Mouse (Mus musculus) brain, adult 2 months (tissue): ENCODE results near the gene Sec14l3.
A peak's percentile ranks its signal among the peaks of the same experiment; 100 is the strongest.
"Not testable (repeated sequence)": the region's sequence is repeated elsewhere in the genome, so short reads cannot be mapped to it uniquely, and the experiment has no call there.

Experiments used
- DNase-seq: peaks from one replicate; pipeline ENCODE4 v3.0.0; 2011; ENCODE audit warnings: low read depth, low spot score

Gene Sec14l3

DNA sequence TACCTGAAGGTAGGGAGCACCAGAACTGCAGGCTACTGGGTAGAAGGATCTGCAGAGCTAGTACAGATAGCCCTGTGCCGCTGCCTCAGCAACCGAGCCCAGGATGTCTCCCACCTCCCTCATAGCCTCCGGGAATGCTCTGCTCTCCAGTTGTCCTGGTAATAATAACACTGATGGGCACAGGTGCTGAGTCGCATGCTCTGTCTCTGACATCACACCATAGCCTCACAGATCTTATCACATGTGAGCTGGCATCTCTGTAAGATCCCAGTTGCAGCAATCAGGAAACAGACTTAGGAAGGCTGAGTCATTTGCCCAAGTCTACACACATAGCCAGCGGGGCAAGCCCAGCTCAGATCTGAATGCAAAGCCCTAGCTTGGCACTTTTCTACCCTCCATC lies 37.2 kb downstream of the Sec14l3 start:
- DNase-seq: peak; percentile 53

DNA sequence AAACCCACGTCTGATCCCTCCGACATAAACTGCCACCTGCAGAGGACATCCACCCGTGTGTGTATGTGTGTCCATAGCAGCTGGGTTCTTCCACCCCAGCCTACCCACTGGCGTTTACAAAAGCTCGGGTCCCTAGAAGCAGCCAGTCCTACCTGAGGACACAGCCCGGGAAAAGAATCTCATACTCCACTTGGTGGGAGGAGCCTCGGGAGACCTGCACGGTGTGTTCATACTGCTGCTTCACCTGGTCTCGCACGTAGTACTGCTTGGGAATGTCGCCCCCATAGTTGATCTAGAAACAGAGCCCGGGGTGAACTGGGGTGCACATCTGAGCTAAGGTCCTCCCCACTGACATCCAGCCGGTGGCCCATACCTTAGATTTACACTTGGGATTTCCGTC lies 38.9 kb downstream of the Sec14l3 start:
- no peak for DNase-seq

DNA sequence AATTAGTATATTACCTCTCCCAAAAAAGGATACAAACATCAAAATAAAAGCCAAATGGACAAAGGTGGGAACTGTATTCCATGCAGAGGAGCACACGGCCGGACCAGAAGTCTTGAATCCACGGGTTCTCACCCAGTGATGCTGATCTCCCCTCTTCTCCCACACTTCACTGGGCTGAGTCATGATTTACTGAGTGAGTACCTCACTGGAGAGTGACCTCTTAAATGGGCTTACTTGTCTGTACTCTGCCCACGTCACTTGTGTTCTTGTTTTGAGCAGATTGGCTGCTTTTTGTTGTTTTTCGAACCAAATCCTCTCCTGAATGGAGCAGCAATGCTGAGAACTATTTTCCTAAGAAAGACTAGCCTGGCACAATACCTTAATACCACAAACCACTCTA lies 40.3 kb downstream of the Sec14l3 start:
- DNase-seq: peak; percentile 64

DNA sequence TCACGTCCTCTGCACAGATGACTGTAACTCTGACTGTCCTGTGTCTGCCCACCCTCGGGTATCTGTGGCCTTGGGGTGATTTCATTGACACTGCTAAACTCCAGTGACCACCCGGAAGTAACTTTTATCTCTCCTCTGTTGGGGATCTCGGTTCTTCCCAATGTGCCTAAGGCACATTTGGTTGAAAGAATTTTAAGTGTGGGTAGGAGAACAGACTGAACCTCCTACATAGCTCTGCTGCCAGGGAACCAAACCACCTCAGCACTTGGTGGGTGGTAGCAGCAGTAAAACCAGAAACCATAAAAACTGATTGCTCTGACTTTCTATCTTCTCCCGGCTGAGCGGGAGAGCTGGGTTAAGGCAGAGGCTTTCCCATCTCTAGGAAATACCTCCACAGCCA lies 40.8 kb downstream of the Sec14l3 start:
- peak; percentile 87 for DNase-seq

DNA sequence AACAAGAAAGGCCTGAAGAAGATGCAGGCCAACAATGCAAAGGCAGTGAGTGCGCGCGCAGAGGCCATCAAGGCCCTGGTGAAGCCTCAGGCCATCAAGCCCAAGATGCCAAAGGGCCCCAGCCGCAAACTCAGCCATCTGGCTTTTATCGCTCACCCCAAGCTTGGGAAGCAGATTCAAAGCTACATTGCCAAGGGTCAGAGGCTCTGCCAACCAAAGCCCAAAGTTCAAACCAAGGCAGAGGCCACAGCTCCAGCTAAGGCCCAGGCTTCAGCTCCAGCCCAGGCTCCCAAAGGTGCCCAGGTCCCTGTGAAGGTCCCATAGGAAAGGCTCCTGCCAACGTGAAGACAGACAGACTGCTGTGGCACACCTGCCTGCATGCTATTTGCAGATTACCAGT lies 43.3 kb downstream of the Sec14l3 start:
- DNase-seq: not testable (repeated sequence)

DNA sequence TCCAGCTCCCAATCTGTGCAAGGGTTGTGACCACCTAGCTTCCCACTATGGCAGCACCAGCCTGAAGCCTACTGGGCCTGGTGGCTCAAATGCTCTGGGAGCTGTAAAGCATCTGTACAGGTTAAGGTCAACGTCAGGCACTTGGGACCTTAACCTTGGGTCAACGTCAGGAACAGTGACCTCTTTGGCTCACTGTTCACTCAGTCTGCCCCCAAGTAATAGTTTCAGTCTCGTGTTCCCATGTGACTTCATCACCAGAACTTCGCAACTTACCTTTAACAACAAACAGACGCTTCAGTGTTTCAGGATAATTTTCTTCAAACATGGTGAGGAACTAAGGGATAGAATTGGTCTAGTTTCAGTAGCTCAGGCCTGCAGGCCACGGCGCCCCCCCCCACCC lies 44.0 kb downstream of the Sec14l3 start:
- DNase-seq: no peak

DNA sequence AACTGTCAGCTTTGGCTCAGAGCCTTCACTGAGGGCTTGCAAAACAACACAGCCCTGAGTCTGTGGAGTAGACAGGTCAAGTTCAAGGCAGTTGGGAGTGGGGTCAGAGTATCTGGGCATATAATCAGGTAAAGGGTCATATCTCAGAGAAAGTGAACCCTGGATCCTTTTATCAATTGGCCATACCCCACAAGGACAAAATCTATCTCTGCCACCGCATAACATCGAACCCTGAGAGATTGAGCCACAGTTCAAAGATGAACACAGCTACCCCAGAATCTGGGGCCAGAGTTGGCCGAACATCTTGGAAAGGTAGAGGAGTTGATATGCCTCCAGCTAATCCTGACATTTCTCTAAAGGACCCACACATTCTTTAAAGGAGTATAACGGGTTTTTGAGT lies 47.4 kb downstream of the Sec14l3 start:
- DNase-seq: no peak

DNA sequence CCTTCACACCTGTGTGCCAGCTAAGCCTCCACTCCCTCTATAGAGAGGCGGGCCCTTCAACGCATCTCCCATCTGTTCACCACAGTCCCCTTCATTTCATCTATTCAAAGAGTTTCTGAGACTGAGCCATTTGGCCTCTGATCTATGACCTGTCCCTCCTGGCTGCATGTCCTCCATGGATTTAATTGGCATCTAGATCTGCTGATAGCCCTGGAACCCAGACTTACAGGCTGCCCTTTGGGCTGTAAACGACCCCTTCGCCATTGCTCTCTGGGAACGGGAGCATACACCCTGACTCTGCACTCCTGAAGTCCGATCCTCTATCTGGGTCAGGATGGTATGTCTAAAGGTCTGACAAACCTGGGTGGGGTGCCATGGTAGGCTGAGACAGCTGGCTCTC lies 48.2 kb downstream of the Sec14l3 start:
- no peak for DNase-seq

DNA sequence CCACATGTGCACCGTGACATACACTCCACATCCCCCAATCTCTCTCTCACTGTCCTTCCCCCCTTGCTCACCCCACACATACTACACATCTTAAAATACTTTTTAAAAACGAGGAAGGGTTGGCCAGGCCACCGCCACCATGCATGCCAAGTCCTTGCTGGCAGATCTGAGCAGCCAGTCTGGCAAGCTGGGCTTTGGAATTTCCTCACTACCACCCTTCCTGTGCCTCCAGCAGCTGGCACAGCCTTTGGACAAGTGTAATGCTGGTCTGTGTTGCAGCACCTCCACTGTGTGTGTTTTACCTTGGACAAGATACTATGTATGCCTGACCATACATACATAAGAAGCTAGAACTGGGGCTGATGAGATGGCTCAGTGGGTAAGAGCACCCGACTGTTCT lies 48.9 kb downstream of the Sec14l3 start:
- no peak for DNase-seq

DNA sequence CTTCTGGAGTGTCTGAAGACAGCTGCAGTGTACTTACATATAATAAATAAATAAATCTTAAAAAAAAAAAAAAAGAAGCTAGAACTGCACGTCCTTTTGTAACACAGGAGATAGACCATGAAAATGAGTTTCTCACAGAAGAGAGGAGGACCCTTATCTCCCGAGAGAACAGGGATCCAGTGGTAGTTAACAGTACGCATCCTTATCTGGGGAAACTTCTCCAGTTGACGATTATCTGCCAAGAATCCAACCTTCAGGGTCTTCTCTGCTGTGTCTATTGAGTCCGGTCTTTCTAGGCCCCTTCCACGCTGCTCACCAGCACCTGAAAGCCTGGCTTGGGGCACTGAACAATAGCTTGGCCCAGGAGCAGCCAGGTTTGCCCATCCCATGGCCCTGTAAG lies 49.3 kb downstream of the Sec14l3 start:
- no peak for DNase-seq

DNA sequence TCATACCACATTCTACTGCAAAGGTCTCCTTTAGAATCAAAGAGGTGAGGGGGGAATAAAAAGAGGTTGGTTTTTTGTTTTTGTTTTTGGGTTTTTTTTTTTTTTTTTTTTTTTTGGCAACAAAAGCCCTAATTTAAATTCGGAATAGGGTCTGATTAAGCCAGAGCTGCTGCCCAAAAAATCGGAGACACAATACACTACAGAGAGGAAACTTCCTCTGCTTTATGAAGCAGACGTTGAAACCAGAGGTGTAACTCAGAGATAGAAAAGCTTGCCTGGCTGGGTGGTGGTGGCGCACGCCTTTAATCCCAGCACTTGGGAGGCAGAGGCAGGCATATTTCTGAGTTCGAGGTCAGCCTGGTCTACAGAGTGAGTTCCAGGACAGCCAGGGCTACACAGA lies 49.9 kb downstream of the Sec14l3 start:
- DNase-seq: not testable (repeated sequence)

DNA sequence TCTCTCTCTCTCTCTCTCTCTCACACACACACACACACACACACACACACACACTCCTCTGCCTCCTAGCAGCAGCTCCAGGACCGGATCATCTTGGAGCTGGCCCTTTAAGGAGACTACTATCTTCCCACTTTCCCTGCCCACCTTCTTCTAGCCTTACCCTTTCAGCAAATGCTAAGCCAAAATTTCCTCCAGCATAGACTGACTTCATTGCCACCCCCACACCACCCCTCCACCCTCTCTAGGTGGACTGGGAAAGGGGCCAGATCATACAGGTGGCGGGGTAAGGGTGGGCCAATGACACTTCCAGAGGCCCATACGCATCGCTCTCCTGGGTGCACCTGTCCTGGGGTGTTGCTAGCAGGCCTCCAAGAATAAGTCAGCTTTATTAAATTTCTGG lies 50.8 kb downstream of the Sec14l3 start:
- peak; percentile 67 for DNase-seq

DNA sequence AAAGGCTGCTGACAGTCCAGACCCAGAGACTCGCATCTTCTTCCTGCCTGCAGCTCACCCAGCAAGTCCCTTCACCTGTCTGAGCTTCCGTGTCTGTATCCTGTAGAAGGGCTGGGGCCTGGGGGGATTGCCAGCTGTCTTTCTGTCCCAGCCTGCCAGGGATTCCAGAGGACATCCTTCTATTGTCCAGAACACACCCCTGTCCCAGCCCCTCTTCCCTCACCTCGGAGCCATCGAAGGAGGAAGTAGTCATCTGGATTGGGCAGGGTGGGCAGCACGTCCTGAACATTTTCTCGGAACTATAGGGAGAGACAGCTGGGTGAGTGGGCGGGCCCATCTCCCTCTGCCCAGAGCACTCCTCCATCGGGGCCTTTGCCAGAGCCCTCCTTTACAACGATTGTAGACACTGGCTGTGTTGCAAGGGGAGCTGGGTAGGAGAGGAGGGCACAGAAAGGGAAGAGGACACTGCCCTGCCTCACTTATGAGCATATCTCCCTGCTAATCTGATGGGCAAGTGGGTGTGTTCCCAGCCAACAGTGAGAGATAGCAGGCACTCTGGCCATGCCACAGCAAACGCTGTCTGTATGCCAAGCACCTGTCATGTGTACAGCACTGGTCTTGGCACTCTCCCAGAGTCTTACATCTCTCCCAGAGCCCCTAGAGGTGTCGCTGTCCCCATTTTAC lies 52.0 kb downstream of the Sec14l3 start:
- DNase-seq: peak; percentile 72

DNA sequence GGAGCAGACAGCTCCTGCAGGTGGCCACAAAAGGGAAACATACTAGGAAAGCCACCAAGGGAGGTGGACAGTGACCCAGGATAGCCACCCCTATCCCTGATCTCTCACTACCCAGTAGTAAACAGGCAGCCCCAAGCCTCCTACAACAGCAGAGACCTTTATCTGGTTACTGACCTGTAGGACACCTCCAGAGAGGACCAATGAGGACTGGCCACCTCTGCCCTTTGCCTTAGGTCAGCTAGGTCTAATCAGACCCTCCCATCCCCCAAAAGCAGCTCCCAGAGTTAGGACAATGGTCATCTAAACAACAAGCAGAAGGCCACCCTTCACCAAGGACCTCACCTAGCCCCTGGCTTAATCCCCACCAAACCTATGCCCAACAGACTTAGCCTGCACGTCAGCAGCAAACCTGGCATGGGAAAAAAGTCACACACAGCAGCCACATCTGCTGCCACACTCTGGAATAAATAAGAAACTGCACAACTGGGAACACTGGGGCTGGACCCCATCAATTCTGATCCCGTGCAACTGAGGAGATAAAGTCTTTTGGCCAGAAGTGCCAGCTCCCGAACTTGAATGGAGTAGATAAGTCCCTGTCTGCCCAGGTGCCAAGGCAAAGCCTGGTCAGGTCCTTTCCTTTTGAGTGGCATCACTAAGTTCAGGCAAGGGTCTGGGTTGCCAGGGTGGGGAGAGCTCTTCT lies 52.9 kb downstream of the Sec14l3 start:
- DNase-seq: peak; percentile 51

DNA sequence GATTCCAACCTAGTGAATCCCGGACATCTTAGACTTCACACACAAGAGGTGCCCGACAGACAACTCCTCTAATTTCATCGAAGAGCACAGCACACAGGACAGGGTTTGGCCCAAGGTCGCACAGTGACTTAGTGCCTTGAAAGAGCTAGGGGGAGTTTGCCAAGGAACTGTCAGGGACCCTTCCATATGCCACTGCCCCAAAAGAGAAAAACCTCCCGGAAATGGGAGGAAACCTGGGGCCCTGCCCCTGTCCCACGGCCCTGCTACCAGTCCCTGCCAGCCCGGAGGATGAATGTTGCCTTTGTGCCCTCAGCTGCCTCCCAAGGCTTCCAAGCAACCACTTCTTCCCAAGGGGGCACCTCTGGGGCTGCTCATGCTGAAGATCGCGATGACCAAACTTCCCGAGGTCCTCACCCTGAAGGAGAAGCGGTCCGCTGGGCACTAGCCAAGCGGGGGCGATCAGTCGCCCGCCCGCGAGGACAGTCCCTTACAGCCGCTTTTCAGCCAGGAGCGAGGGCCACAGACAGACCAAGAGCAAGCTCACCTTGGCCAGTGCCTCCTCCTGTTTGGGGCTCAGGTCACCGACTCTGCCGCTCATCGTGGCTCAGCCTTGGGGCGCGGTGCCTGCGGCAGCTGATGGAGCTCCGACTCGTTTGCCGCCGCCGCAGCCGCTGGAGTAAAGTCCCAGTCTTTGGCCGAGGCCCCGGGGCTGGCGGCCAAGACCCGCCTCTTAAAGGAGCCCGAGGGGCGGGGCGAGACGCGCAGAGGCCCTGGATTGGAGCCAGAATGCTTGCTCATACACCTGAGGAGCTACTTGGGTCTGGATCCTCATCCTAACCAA lies 53.7 kb downstream of the Sec14l3 start:
- peak; percentile 87 for DNase-seq

DNA sequence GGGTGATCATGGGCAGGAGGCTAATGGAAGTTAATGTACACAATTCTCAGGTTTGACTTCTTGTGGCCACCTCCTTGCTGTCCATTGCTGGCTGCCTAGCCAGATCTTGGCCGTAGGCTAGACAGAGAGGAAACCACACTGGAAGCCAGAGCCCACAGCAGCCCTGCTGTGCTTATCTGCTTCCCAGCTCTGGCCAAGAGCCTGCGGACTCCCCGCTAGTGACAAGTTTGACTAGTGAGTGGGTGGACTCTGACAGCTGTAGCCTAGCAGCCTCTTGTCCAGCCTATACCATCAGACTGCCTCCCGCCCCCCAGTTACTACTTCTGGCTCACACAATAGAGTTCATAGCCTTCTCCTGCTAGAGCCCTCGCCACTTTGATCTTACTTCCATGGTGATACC lies 55.0 kb downstream of the Sec14l3 start:
- no peak for DNase-seq

DNA sequence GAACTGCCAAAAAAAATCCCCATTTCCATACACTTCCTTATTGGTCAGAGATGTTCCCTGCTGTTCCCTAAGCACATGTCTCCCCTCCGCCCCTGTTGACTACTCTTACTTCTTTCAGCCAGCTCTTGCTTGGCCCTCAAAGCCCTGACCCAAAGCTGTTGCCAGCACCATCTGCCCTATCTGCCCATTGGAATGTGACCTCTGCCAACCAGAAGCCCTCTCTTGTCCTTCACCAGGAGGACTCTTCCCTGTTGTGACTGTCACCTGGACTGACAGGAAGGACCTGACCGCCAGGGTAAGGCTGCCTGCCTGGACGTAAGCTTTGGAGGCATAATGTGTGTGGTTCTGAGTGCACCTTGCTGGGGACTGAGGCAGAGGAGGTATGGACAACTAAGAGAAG lies 57.0 kb downstream of the Sec14l3 start:
- no peak for DNase-seq

DNA sequence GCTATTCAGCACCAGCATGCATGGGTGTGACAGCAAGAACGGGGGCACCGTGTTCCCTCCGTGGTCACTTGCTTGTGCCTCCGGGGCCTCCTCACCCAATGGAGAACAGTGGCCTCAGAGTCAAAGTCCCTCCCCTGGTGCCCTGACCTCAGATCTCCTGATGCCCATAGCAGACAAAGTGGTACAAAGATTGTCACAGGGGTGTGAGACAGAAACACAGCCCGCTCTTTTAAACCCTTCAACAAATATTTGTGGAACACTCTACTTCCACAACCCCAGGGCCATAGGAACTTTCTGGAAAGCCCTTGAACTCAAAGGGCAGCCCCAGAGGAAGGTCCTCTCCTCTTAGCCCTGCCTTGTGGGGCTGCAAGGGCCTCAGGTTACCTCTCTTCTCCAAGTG lies 57.6 kb downstream of the Sec14l3 start:
- no peak for DNase-seq

DNA sequence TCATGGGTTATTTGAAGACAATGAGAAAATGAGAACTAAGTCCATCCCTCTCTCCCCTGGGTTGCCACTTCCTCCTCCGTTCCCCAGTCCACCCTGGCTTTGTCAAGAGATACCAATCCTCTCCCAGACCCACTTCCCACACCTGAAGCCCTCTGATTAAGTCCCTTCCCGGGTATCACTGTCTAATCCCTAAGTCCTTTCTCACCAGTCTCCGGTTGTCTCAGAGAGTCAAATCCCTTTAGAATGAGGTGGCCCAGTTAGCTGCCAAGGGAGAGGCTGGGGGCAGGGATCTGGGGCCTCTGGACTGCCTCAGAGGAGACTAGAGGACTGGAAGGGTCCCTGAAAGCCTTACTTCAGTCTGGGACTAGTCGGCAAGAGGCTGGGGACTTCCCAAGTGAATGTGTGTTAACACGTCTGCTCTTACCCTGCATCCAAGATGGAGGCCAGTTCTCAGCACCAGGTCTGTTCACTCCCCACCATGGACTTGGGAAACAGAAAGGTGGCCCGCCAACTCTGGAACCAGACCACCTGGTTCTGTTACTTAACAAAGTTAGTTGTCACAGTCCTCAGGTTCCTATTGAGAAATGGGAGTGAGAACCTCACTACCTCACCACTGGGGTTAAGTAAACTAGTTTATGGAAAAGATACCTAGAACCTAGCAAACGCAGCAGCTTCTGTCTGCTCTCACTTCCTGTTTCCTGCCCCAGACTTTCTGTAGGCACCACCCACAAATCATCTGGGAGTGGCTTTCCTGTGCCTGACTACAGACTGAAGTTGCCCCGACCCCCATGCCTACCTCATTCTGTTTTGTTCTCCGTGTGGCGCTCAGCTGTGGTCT lies 58.3 kb downstream of the Sec14l3 start, which contains the start of gene Sec14l2:
TSS of gene Sec14l2 (minus strand) at position 674 of the 838 bp plus-strand sequence.
- DNase-seq: no peak

DNA sequence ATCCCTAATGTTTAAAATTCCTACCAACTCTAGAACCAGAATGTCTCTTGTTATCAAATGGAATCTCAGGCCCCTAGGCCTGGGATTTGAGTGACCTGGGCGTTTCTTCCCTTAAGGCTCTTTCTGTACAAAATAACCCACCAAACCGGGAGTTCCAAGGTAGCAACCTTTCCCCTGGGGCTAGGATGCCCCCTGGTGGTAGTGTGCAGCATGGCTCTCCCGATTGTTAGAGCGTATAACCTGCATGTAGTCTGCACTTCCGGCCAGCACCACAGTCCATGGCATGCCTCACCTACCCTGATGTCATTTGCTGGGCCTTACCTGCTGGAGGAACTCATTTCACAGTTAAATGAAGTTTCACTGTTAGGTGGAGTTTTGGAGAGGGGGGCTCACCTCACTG lies 59.3 kb downstream of the Sec14l3 start:
- peak; percentile 48 for DNase-seq

DNA sequence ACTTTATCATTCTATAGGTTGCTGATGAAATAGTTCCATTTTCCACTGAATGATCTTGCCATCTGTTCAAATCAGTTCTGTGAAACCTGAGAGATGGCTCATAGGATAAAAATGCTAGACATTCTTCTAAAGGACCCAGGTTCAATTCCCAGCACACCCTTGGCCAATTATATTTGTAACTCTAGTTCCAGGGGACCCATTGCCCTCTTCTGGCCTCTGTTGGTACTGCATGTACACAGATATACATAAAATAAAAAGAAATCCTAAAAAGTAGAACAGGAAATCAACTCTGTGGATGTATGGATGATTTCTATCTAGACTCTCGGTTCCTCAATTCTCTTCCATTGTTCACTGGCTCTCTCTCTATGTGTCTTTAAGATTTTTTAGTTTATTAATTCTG lies 62.4 kb downstream of the Sec14l3 start:
- DNase-seq: no peak
